Mouse (Mus musculus): ENCODE results near the gene Fkbp15.

DNA sequence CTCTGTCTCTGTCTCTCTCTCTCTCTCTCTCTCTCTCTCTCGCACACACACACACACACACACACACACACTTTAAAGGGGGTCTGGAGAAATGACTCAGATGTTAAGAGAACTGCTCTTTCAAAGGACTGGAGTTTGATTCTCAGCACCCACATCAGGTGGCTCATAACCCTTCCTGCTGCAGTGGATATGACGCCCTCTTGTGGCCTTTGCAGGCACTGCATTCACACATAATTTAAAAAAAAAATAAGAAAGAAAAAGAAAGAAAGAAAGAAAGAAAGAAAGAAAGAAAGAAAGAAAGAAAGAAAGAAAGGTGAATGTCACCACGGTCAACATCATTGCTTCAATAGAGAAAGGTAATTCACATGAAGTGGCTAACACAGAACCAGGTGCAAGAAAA is 83.1 kb downstream of the Fkbp15 start:
- TF ChIP-seq POLR2A (IDR thresholded peaks at IDR 0.05; ENCODE audit: low read depth, low read length) (no peak), CTCF (IDR thresholded peaks at IDR 0.05; ENCODE audit: extremely low read depth, insufficient read length, insufficient replicate concordance, low read depth, low read length) (no peak)

Data from small intestine, adult 2 months (tissue).